Mouse (Mus musculus) right cerebral cortex, postnatal 25 days (tissue): ENCODE results near the gene Pde12.
"Not testable (repeated sequence)": the region's sequence is repeated elsewhere in the genome, so short reads cannot be mapped to it uniquely, and the experiment has no call there.

ENCODE experiments used
- DNase-seq: peaks from one replicate; pipeline ENCODE4 v3.0.0; 2022

Gene Pde12

GRCm38 (mm10) chr14:26669292-26670073, at the start of gene Pde12:
TSS of gene Pde12 (minus strand) at chr14:26669883.
- DNase-seq = peak; percentile 89

- DNase-seq = not testable (repeated sequence)
These were observed 35.6 kb upstream of the Pde12 start for GRCm38 (mm10) chr14:26705246-26705645.

DNA sequence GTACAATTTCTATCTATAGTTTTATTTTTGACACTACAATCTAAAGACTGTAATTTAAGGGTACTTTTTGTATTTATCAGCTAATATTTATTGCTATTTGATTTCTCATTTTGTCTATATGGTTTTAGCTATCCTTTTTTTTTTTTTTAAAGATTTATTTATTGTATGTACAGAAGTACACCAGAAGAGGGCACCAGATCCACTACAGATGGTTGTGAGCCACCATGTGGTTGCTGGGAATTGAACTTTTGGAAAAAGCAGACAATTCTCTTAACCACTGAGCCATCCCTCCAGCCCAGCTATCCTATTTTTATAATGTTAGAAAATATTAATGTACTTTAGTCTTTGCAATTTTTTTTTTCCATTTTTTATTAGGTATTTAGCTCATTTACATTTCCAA, 28.2 kb upstream of the Pde12 start:
- no peak for DNase-seq

DNA sequence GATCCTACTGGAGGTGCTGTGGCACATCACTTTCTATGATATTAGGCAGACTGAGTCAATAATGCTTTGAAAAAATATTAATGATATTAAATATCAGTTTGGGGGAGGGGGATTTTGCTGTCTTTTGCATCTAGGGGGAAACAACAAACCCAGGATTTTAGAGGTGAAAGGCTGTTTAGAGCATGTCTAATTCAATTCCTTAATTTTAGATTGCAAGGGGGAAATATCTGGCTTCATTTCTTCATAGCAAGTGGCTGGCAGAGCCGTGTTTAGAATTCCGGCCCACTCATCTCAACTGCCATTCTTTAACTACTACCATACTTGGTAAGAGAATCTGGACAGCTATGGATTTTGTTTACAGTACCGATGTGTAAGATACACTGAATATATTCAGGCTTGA, 23.3 kb upstream of the Pde12 start, which contains the start of gene Dnah12:
Dnah12 (plus strand) TSS at position 301 of the 400 bp plus-strand sequence.
- DNase-seq = no peak

DNA sequence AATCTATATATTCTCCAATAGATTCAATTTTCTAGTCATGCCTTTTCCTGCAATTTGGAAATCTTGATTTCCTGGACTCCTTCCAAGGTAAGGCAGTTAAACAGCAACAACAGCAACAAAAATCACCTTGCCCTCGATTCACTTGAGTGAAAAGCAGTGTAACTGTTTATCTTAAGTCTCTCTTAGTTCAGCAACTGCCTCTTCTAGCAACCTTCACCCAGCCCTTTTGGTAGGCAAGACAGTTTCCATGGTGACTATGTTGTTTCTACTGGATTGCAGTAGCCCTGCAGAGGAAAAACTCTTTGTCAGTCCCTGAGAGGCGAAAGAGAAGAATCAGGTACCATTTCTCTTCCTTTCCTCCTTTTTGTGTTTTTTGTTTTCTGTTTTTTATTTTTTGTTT, 21.7 kb upstream of the Pde12 start:
- no peak for DNase-seq

DNA sequence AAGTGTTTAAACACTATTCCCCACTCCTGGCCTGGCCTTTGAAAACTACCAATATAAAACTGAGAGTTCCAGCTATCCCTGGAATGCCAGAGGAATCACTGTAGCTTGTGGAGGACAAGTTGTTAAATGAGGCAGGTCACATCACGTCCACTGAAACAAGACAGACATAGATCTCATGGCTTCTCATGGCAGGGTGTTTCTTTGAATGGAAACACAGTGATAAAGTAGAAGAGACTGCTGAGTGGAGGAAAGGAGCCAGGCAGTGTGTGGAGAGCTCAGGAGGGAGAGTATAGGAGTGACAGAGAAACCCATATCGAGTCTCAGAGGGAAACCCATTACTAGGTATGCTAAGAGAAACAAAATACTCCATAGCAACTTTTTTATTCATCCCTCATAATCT, 21.0 kb upstream of the Pde12 start:
- no peak for DNase-seq

DNA sequence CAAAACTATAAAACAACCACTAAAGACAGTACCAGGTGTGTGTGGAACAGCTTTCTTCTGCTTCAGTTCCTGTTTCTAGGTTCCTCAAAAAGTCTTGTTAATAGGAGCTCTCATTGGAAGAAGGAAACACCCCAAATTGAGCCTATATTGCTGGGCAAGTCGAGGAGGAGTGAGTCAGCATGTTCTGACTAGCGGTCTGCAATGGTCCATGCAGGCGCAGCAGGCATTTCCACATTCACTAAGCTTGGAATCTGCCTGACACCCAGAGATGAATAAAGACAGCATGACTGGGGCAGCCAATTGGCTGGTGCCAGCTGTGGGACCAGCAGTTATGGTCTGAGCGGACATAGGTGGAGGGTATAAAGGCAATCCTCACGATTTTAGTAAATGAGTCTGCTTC, 6.1 kb upstream of the Pde12 start:
- no peak for DNase-seq

DNA sequence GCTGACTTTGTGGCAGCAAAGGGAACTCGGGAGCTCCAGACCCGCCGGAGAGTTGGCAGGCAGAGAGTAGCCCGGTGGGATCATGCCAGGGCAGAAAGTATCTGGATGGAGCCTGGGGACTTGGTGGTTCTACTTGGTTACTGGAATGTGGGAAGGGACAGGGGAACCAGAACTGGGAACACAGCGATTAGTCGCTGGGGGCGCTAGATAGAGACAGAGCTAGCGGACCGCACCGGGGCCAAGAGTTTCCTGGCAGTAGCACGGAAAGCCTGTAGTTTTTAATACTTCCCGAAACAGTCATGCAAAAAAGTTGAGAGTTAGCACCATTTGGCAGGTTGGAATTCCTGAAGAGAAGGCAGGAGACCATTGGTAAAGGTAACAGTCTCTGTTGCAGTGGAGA, 5.7 kb upstream of the Pde12 start:
- DNase-seq = no peak

DNA sequence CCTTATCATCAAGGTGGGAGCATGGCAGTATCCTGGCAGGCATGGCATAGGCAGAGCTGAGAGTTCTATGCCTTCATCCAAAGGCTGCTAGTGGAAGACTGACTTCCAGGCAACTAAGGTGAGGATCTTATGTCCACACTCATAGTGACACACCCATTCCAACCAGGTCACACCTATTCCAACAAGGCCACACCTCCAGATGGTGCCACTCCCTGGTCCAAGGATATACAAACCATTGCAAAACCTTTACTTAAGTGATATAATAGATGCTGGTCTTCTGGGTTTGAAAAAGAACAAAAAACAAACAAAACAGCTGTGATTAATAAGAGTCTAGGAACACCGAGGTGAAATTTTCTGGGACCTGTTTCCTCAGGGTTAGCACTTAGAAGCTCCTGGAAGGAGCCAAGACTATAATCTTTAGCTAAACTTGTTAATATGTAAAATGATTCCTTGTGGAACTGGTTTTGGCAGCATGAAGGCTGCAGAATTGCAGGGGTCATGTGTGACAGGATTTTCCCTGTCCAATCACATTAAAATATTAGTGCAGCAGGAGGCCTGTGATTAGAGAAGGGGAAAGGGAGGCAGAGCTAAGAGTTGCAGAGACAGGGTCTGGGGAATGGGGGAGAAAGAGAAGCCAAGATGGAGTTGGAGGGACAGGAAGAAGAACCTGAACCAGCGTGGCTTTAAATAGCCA, 4.9 kb upstream of the Pde12 start:
- DNase-seq = not testable (repeated sequence)

DNA sequence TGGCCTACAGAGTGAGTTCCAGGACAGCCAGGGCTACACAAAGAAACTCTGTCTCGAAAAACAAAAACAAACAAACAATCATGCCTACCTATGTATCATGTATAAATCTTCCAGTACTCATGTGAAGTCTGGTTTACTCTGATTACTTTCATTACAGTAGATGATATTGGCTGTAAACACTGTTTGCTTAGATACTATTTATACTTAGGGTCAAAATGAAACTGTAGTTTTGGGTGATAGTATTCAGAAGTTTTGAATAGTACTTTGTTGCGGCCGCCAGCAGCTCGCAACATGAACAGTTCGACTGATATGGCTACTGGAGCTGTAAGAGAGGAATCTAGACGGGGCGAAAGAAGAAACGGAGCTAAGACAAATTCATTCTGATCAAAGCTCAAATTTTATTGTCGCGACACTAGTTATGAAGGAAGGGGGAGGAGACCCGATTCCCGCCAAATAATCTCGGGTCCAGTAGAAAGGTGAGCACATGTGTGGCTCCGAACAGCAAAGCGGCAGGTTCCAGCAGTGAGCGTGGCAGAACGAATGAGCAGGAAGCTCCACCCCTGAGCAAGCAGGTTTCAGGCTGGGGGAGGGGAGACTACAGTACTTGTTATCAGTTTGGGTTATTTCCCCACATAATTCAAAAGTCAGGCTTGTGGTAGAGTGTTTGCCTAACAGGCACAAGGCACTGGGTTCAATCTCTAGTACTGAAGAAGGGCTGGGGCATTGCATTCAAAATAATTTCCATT, 2.4 kb upstream of the Pde12 start:
- DNase-seq = not testable (repeated sequence)

DNA sequence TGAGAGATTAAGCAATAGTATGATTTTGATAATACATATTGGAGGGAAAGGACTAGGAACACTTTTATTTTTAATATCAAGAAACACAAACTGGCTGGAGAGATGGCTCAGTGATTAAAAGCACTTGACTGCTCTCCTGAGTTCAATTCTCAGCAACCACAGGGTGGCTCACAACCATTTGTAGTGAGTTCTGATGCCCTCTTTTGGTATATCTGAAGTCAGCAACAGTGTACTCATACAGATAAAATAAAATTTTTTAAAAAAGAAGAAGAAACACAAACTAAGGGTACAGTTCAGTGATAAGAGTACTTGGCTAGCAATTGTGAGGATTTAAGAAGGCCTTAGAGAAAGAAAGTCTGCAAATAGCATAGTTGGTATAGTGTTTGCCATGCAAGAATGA, 1.3 kb upstream of the Pde12 start:
- no peak for DNase-seq

GRCm38 (mm10) chr14:26668371-26669291, 1.1 kb downstream of the Pde12 start:
- DNase-seq = peak; percentile 61

DNA sequence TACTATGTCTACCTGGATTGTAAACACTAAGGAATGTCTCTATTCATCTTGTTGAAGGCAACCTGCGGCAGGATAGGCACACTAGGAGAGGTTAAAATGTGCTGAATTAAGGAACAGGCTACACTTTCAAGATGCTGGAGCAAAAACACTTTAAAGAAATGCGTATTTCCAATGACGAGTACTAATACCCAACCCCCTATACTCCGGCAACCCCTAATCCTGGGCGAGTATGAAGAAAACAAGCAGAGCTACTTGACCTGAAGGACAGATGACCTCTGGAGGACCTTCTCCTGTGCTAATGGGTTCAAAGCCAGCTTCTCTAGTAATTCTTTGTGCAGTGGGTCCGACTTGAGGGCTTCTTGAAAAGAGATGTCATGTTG, 1.7 kb downstream of the Pde12 start:
- no peak for DNase-seq

DNA sequence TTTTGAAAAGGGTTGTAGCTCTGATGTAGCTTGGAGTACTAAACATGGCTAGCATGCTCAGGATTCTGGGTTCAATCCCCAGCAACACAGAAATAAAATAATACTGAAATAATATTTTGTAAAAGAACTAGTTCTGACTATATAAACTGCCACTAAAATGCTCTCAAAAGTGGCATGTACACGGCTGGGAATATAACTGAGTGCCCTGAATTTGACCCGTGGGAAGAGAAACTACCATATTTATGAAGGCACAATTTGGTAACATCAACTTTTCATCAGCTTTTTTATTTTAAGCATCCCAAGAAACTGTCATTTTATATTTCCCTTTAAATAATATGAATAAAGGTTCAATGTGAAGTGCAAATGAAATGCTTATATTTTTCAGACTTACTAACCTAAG, 5.8 kb downstream of the Pde12 start:
- DNase-seq = no peak

GRCm38 (mm10) chr14:26662488-26662887, 7.2 kb downstream of the Pde12 start:
- no peak for DNase-seq

DNA sequence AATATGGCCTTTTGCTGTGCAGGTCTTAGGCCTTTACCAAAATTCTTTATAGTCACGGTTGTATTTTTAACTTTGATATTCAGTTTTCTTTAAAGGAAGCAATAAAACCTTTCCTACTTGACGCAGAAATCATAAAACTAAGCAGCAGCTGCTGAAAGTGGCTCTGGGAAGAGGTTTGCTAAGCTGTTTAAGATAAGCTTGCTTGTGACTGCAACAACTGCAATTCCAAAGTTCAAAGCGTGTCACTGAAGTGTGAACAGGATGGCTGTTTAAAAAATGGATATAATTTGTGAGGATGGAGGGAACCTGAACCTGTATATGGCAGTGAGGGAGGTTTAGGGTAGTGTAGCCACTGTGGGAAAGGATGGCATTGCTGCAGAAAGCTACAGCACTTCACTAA, 7.7 kb downstream of the Pde12 start:
- no peak for DNase-seq

DNA sequence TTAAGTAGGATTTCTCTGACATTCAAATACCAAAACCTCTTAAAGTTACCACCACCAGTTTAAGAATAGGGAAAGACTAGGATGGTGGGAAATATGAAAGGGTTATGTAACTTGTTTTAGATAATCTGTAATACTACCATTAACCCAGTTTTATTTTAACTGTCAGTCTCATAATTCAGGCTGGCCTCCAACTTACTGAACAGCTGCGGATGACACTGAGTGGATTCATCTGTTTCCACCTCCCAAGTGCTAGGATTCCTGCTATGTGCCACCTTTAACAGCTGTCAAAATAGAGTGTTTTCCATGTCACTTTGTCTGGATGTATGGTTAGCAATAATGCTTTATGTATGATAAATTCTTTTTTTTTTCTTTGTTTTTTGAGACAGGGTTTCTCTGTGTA, 9.4 kb downstream of the Pde12 start:
- no peak for DNase-seq

GRCm38 (mm10) chr14:26658178-26658577, 11.5 kb downstream of the Pde12 start:
- DNase-seq = no peak

DNA sequence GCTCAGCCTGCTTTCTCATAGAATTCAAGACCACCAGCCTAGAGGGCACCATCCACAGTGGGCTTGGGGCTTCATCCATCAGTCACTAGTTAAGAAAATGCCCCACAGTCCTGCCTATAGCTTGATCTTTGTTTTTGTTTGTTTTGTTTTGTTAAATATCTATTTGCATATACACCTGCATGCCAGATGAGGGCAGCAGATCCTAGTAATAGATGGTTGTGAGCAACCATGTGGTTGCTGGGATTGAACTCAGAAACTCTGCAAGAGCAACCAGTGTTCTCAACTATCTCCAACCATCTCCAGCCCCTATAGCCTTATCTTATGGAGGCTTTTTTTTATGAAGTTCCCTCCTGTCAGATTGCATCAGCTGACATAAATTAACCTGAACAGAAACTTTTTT, 17.8 kb downstream of the Pde12 start:
- DNase-seq = no peak

DNA sequence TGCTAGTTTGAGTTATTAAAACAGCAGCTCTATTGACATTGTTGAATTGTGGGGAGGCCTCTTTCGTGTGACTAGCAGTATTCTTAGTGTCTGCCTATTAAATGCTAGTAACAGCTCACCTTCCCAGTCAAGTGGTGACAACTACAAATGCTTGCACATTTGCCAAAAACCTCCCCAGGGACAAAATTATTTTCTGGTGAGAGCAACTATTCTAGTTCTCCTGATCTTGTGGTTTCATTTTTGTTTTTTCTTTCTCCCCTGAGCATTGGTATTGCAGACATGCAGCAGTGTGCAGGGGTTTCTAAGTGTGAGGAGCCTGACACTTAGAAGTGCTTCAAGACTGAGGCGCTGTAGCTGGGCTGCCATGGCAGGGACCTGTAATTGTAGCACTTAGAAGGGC, 21.9 kb downstream of the Pde12 start:
- DNase-seq = no peak

GRCm38 (mm10) chr14:26645989-26646650, 23.6 kb downstream of the Pde12 start:
- no peak for DNase-seq

DNA sequence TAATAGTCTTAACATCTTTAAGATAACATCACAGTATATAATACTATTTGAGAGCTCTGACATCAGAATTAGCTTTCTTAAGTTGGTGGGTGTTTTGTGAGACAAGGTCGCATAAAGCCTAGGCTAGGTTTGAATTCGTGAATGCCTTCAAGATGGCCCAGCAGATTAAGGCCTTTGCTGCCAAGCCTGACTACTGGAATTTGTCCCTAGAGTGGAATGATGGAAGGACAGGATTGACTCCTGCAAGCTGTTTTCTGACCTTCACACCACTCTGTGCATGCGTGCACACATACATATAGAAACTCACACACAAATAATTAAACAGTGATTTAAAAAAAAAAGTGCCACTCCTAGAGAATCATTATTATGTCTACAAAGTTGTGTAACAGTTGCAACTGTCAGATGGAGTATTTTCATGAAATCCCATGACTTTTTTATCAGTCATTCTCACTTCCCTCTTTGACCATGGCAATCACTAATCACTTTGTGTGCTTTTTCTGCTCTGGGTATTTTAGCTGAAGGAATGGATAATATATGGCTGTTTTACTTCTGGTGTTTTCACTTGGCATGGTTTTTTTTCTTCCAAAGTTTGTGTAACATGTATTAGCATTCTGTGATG, 26.6 kb downstream of the Pde12 start:
- DNase-seq = no peak
